Mouse (Mus musculus): ENCODE data around the gene Myrip.
A peak's percentile ranks its signal among the peaks of the same experiment; 100 is the strongest.

The Myrip gene

DNA sequence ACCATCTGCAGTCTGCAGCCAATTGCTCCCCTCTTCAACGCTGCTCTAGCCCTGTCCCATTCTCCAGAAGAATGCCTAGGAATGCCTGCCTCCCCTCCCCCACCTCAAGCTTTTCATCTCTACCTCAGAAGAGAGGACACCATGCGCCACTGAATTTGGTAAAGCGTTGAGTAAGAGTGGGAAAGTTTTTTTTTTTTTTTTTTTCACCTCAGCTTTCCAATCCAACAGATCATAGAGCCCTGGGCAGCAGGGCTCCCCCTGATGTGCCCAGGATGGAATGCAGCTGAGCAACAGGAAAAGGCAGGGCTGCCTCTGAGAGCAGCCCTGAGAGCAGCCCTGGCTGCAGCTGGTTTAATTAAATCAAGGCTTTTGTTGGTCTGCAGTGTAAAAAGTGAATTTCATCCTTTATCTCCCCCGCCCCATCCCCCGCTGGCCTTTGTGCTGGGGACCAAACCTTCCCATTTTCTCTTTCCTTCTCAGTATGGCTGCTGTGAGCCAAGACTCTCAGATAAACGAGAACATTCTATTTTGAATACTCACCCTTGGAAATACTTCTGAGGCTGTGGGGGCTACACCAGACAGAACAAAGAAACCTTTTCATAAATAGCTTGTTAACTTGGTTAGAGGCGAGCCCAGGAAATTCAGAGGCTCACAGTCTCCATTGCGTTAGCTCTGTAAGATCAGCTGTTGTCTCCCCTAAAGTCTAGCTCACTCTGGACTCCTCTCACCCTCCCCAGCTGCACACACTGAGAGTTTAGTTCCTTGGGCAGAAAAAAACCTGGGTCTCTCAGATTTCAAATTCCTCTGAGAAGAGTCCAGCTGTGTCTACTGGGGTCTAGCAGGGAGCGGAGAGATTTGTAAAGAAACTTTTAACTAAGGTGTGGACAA, 154.7 kb downstream of the Myrip start:
- DNase-seq (ENCODE audit: low read depth, low spot score) = peak; percentile 50

DNA sequence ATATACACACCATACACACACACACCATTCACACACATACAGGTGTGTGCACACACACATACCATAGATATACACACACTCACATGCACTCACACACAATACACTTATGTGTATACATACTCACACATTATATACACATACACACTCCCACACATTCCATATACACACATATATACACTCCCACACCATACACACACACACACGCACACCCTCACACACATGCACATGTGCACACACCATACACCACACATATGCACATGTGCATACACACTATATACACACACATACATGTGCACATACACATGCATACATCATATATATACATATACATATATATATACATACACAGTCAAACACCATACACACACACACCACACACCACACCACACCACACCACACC, 169.1 kb downstream of the Myrip start:
- DNase-seq (ENCODE audit: low read depth, low spot score) = no peak

DNA sequence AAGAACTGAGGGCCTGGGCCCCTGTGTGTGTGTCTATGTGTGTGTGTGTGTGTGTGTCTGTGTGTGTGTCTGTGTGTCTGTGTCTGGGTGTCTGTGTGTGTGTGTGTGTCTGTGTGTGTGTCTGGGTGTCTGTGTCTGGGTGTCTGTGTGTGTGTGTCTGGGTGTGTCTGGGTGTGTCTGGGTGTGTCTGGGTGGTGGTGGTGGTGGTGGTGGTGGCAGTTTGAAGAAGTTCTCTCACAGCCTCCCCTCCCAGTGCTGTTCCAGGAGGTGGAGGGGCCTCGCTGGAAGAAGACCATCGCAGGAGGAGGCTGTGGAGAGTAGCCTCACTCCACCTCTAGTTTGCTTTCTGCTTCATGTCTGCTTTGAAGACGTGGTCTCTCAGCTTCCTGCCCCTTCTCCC, 180.3 kb downstream of the Myrip start:
- no peak for DNase-seq (ENCODE audit: low read depth, low spot score)

DNA sequence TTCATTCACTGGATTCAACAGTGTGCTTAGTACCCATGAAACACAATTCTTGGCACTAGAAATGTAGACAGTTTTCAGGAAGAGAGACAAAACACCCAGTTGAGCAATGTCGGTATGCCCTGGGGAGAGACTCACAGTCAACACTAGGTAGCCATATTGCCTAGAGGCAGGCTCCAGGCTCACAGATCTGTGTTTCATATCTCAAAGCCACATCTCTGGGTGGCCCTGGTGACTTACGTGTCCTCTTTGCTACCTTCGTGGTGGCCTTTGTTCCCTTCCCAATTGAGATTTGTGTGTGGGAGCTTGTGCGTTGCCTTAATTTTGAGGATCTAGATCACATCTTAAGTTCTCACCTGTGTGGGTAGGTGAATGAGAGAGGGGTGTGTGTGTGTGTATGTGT, 181.1 kb downstream of the Myrip start:
- DNase-seq (ENCODE audit: low read depth, low spot score) = no peak

DNA sequence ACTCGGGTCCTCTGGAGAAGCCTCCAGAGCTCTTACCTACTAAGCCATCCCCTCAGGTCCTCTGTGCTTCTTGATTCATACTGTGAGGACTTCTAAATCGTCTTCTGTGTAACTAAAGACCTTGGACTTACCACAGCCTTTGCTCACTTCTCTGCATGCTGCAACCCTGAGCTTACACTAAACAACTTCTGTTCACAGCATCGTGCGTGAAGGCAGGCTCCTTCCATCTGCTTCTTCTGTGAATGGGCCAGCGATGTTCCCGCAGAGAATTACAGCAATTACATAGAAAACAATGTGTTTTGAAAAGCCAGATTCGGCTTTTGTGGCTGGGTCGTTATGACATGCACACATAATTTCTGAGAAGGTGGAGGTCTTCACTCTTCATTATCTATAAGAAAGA, 181.8 kb downstream of the Myrip start:
- peak; percentile 58 for DNase-seq (ENCODE audit: low read depth, low spot score)

DNA sequence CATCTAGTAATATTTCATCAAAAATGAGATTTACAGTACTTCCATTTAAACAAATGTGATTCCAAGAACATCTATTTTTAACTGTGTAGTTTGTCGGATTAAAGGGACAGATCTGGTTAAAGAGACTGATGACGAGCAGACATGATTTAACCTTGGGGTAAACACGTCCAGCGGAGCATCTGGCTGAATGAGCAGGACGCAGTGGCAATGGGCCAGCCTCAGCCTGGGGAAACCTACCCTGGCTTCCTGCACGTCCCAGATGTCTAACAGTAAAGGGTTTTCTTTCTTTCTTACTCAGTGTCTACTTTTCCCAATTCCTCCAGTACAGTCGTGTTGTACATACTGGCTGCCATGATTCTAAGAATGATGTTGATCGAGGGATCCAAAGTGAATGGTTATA, 185.8 kb downstream of the Myrip start:
- DNase-seq (ENCODE audit: low read depth, low spot score) = no peak

DNA sequence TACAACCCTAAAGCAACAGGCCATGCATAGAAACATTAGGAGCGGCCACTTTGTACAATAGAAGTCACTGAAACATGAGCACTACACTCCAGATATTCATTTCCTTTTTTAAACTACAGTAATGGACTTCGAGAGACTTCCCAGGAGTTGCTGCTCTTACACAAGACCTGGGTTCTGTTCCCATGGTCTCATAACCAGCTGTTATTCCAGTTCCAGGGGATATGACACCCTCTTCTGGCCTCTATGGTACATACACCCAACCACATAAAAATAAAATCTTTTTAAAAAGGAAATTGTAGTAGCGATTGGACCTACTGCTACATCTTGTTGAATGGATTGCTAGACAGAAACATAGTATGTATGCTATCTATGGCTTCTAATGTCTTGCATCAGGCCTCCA, 190.2 kb downstream of the Myrip start:
- no peak for DNase-seq (ENCODE audit: low read depth, low spot score)

DNA sequence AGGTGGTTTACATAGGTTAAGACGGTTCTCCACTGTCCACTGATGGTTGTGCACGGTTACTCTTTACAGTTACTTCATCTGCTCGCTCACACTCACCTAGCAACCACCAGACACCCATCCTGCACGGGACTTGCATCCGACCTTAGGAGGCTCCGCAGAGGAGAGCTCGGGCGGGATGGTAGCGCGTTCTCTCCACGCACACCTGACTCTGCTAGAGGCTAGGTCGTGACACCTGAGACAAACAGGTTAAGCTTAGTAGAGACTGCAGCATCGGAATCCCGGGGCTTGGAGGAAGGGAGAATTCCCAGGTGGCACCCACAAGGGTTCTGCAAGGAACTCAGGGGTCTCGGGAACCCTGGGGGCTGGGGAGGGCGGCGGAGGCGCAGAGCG, 190.7 kb downstream of the Myrip start, which contains the start of gene Eif1b:
TSS of gene Eif1b (plus strand) at position 223 of the 390 bp plus-strand sequence.
- no peak for DNase-seq (ENCODE audit: low read depth, low spot score)

DNA sequence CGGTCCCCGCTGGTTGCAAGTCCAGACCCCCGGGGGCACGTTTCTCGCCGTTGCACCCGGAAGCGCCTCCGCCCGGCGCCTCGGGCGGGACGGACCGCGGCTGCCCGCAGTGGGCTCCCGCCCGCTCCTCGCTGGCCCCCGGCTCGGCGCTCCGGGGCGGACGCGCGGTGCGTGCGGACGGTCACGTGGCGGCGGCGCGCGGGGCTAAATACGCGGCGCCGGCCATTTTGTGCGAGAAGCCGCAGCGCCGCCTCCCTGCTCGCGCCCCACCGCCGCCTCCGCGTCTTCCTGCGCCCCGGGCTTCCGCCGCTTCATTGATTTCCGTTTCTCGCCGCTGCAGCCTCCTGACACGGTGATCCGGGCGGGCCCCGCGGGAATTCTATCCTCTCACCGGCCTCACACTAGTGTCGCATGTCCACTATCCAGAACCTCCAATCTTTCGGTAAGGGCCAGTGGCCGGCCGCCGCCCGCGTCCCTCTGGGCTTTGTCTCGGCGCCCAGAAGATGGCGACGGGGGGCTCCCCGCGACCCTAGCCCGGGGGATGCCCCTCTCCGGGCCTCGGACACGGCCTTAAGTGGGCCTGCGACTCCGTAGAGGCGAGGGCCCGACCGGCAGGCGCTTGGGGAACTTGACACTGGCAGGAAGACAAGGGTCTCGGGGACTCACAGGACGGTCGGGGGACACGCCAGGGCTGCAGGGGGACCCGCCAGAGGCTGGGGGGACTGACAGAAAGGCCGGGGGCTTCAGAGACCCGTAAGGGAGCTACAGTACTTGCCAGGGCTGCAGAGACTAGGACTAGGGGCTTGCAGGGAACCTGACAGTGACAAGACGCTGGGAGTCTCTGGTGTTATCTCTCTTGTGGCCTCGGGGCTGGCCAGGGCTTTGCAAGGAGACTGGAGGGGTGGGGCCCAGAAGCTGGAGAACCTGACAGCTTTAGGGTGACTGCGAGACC, 191.4 kb downstream of the Myrip start:
- peak; percentile 94 for DNase-seq (ENCODE audit: low read depth, low spot score)

DNA sequence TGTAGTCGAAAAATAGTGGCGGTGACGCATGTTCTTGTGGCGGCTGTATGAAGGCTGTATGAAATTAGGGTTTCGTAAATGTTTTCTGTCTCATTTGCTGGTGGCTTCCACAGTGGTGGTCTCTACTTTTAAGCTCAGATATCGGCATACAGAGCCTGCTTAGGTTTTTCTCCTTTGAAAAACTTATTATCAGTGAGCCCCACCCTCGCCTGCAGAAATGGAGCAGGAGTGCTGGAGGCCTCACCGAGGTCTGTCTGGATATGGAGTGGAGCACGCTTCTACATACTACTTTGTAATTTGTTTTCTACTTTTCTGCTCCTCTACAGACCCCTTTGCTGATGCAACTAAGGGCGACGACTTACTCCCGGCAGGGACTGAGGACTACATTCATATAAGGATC, 192.5 kb downstream of the Myrip start:
- DNase-seq (ENCODE audit: low read depth, low spot score) = no peak

DNA sequence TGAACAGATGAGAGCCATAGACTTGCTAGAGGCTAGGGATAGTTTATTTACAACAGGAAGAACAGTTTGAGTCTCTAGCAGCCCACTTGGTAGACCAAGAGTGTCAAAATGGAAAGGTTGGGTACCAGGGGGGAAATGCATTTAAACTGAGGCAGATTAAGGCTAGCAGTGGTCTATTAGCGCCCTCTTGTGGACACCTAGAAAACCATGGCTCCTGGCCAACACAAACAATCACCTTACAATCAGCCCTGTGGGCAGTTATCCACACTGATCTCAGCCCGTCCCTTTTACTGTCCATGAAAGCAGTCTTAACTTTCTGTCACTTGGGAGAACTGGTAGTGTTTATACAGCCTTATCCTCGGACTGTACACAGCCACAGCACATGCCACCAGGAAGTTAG, 195.4 kb downstream of the Myrip start:
- DNase-seq (ENCODE audit: low read depth, low spot score) = peak; percentile 89

DNA sequence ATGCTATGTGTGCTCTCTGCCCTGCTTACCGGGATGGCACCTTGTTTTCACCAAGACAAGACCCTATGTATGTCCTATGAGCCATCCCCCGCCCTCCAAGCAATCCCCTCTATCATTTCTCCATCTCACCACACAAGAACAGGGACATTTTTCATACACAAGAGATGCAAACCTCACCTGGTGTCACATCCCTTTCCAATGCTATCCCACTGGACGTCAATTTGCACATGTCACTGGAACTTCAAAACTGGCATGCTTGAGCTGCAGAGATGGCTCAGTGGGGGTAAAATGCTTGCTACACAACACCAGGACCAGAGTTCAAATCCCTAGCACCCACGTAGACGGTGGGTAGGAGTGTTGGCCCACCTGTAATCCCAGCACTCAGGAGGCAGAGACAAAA, 196.7 kb downstream of the Myrip start:
- no peak for DNase-seq (ENCODE audit: low read depth, low spot score)

DNA sequence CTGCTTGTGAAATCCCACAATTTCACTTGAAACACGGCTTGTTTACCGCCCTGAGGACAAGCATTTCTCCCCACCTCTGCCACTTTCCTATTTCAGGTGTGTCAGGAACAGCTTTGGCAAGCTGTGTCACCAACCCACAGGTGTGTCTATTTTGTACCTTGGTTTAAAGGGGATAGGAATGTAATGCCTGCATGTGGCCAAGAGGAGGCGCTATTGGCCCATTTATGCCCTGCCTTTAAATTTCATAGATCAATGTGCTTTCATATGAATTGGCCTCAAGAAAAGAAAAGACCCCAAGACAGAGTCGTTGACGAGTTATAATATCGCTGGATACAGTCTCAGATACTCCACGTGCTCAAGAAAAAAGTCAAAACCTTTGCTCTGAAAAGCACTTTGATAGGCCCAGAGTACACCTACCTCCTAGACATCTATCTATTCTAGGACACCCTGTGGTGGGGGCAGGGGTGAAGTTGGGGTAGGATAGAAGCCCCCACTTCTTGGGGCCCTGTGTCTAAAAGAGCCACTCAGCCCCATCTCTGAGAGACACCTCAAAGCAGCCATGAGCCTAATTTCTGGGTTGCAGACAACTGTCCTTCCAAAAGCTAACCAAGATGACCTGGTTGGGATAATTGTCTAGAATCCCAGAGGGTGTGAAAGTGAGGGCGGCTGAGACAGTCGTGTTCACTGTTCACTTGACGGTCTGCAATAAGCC, 200.0 kb downstream of the Myrip start:
- no peak for DNase-seq (ENCODE audit: low read depth, low spot score)

DNA sequence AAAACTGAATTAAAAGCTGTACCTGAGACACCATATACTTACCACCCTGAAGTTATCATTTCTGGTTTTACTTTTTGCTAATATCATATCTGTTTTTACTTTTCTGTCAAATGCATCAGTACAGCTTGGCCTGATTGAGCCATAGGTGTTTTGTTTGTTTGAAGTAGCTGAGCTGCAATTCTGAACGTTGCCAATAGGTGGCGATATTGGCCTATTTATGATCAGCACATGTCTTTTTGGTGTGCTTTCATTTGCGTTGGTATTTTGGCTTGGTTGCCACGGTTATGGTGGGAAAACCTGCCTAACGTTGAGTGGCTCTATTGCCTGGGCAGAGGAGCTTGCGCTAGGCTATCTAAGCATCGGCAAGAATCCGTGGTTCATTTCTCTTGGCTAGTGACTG, 200.7 kb downstream of the Myrip start:
- DNase-seq (ENCODE audit: low read depth, low spot score) = peak; percentile 94

DNA sequence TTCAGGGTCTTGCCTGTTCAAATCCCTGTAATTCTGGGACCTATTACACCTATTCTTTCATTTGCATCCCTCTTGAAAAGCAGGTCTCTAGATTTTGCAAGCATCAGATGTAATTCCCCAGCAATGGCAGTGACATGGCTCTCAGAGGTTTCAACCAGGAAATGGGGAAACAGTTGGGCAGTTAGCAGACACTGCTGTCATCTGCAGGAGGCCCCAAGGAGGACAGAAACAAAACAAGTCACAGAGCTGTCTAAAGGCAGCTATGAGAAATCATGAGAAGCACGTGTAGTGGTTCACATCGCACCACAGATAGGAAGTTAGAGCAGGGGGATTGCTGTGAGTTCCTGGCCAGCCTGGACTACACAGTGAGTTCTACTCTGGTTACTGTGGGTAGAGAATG, 203.1 kb downstream of the Myrip start:
- DNase-seq (ENCODE audit: low read depth, low spot score) = no peak

DNA sequence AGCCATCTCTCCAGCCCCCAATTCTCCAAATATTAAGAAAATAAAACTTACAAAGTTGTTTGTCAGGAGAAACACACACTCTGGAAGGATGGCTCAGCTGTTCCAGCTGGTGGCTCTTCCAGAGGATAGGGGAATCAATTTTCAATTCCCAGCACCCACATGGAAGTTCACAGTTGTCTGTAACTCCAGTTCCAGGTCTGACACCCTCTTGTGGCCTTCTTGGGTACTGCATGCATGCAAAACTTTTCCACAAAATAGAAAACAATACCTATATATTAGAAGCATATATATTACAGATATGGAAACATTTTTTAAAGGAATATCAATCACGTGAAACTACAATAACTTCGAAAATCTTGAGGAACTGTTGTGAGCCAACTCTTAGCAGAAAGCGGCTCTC, 210.5 kb downstream of the Myrip start:
- no peak for DNase-seq (ENCODE audit: low read depth, low spot score)

DNA sequence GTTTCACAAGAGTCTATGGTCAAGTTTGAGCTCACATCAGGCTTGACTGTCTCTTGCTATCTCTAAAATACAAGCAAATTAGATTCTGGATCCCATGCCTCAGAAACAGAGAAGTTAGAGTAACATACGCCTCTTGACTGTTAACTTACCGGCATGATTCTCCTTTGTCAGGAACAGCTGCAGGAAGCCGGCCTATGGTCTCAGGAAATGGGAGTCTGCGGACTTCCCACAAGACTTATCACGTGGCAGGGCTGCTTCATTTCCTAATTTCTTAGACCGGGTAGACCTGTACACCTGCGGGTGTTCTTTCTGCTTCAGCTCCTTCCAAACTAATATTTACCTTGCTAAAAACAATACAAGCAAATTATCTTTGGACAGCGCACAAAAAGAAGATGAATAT, 215.4 kb downstream of the Myrip start:
- no peak for DNase-seq (ENCODE audit: low read depth, low spot score)

DNA sequence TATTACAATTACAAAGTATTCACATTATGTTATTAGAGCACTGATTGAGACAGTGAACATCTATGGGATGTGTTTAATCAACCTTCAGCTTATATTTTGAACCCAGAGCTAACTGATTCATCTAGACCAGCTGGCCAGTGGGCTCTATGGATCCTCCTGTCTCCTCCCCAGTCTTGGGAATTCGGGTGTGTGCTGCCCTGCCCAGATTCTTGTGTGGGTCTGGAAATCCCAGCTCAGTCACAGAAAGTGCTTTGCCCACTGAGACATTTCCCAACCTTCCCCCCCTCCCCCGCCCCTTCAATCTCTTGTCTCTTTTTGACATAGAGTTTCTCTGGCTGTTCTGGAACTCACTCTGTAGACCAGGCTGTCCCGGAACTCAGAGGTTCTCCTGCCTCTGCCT, 217.6 kb downstream of the Myrip start:
- no peak for DNase-seq (ENCODE audit: low read depth, low spot score)

DNA sequence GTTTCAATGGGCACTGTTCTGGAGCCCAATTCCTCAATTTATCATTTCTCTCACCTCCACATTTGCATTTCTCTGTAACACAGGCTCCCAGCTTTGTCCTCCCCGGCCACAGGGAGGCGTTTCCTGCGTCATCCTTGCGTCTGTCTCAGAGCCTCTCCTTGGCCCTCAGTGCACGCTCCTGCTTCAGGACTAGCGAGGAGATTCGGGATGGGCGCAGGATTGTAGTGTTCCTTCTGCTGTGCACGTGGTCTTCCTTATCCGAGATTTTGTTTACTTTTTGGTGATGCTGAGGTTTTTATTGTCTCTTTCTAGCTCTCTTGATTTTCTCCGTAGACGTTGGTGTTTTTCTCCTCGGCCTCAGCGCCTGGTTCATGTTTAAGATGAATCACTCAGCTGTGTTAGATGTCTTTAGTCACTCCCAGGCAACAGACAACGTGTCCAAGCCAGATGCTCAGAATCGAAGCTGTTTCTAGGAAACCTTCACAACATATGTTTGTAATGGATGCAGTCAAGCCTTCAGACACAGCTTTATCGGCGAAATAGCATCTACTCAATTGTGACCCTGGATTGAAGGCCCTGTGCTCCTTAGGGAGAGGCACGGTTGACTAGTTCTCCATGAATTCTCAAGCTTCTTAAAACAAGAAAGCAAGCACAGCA, 218.3 kb downstream of the Myrip start:
- DNase-seq (ENCODE audit: low read depth, low spot score) = peak; percentile 79

DNA sequence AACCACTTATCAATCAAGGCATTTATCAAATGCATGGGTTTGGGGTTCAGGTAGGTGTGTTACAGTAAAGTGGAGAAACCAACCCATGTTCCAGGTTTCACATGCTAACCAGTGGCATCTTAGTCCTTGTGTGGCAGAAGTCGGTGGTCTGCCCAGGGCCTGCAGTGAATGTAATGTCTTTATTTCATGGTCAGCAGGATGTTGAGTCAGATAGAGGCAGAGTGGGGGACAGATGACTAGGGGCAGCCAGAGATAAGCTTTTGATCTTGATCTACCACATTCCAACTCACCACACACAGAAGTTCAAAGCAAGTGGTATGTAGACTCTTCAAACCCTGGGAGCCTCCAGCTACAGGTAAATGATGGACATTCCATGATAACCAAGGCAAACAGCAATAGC, 219.8 kb downstream of the Myrip start:
- DNase-seq (ENCODE audit: low read depth, low spot score) = no peak

All from brain, adult 2 months (tissue).